Mouse (Mus musculus) forebrain, embryonic 12.5 days (tissue): ENCODE measurements around the gene Fchsd2. TPM values are rescaled to one million over a fixed set of nuclear protein-coding genes. Genes with fewer than 3 reads are reported as not detected.

ENCODE experiments used
- ATAC-seq: fragments of 200-750 bp; cut with Nextera tagmentation; 2 replicates; pipeline ENCODE4 v1.8.0; 2017; ENCODE audit warnings: moderate TSS enrichment; ENCODE audit not compliant: low FRiP score
- H3K27ac ChIP-seq: fragments of 300-500 bp; sonication (generic); 2 replicates; pipeline ENCODE4 v1.5.1; 2016; ENCODE audit warnings: mild to moderate bottlenecking
- H3K27me3 ChIP-seq: fragments of 300-500 bp; sonication (generic); 2 replicates; pipeline ENCODE4 v1.6.1; 2016; ENCODE audit warnings: mild to moderate bottlenecking
- H3K36me3 ChIP-seq: fragments of 300-500 bp; sonication (generic); replicated peaks from 2 replicates; pipeline ENCODE4 v1.6.1; 2016; ENCODE audit warnings: mild to moderate bottlenecking
- H3K4me1 ChIP-seq: fragments of 300-500 bp; sonication (generic); 2 replicates; pipeline ENCODE4 v1.6.1; 2016
- H3K4me2 ChIP-seq: fragments of 300-500 bp; sonication (generic); 2 replicates; pipeline ENCODE4 v1.6.1; 2016; ENCODE audit warnings: mild to moderate bottlenecking, moderate library complexity
- H3K4me3 ChIP-seq: fragments of 300-500 bp; sonication (generic); replicated peaks from 2 replicates; pipeline ENCODE4 v1.5.1; 2016; ENCODE audit warnings: mild to moderate bottlenecking
- H3K9ac ChIP-seq: fragments of 300-500 bp; sonication (generic); 2 replicates; pipeline ENCODE4 v1.6.1; 2016; ENCODE audit warnings: mild to moderate bottlenecking
- H3K9me3 ChIP-seq: fragments of 300-500 bp; sonication (generic); 2 replicates; pipeline ENCODE4 v1.6.1; 2016
- WGBS: fragments of 180-500 bp; shearing (Covaris S2); methylation state at CpG from one replicate; pipeline ENCODE4 v1.1.7; 2016; 5-methylcytosine and 5-hydroxymethylcytosine counted together
- polyA plus RNA-seq: library from polyadenylated mRNA; unstranded; fragments of >200 nt; fragmentation: Nextera tagmentation; extraction: Ambion mirVana; gene quantifications from 2 replicates; pipeline ENCODE4 v1.2.1, GENCODE M21; 2016

The Fchsd2 gene
- polyA plus RNA-seq, 1 experiment from 2014 or later = 37.5 TPM

DNA sequence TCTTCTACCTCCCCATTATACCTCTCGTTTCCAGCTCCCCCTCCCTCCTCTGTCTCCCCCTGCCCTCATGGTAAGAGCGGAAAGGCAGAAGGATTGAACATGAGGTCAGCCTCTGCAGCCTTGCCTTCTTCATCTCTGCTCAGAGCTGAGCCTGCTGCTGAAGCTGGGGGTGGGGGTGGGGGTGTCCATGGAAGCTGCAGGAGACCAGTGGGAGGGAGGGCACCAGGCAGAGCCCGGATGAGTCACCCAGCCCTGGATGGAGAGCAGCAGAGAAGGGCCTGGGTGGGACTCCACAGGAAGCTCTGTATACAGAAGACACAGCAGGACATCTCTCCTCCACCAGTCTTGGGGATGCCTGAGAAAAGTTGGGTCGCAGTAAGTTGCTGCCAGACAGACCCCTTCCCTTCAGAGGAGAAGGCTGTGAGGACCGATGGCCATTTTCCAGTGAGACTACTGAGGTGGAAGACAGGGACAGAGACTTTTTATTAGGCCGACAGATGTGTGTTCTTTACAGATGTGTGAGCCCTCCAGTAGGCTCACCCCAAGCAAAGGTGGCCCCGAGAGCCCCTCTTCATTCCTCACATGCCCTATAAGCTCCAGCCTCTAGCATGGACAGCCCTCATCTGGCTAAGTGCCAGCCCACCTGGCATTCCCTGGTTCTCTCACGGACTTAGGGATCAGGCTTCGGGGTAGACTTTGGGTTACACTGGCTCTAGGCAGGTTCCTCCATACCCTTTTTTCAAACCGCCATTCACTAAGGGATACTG lies 237.6 kb downstream of the Fchsd2 start:
- no peak overlapping the region for H3K4me2 ChIP-seq
- no peak for ATAC-seq
- H3K36me3 ChIP-seq = no peaks in the 10 kb centered on the region
- no peak overlapping the region for H3K4me3 ChIP-seq
- H3K9ac ChIP-seq = no peak overlapping the region
- no peaks in the 10 kb centered on the region for H3K27me3 ChIP-seq
- 76% methylated on average over 10 of the region's 10 CpGs for WGBS
- H3K9me3 ChIP-seq = no peaks in the 10 kb centered on the region
- peaks cover 14% of the 10 kb centered on the region for H3K4me1 ChIP-seq
- no peak overlapping the region for H3K27ac ChIP-seq

DNA sequence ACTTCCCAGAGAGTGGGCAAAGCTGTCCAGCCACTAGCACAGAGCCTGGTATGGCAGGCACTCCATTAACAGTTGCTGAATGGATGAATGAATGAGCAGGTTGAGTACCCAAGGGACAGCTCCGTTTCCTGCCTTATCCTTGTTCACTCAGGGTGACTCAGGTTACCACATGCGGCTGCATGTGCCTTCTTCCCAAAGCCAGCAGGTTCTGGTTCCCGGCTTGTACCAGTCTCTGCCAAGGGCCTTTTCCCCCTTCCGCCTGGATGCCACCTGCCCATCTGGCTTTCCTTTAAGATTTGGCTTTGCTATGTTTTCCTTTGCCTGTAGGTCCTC lies 238.1 kb downstream of the Fchsd2 start:
- Histone ChIP-seq H3K4me2 (no peak overlapping the region), H3K9me3 (no peaks in the 10 kb centered on the region), H3K4me1 (peaks cover 14% of the 10 kb centered on the region), H3K36me3 (no peaks in the 10 kb centered on the region), H3K27me3 (no peaks in the 10 kb centered on the region), H3K27ac (no peak overlapping the region), H3K4me3 (no peak overlapping the region), H3K9ac (no peak overlapping the region)
- no peak for ATAC-seq
- WGBS = 78% methylated on average over 4 of the region's 4 CpGs

DNA sequence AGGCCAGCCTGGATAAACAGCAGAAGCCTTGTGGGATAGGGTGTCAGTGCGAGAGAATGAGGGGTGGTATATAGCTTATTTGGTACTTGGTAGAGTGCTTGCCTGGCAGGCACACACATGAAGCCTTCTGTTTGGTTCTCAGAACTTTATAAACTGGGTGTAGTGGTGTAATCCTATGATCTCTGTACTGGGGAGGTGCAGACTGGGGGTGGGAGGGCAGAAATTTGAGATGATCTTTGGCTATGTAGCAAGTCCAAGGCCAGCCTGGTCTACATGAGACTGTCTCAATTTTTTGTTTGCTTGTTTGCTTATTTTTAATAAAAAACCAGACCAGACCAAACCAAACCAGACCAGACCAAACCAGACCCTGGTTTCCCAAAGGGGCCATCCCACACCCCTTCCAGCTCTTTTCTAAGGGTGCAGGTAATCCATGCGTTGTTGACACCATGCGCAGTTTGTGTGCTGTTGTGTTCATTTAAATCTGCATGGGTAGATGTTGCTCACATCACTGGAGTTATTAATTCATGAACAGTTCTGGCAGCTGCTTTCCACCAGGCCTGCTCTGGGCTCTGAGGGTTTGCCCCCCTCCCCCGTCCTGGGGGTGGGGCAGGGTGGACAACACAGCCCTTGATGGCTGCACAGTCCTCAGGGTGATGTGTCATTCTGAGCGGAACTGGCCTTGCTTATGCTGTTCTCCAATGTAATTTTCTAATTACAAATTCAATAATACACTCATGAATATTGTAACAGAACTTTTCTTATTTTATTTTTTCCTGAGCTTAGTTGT lies 239.6 kb downstream of the Fchsd2 start:
- Histone ChIP-seq H3K36me3 (no peaks in the 10 kb centered on the region), H3K9ac (no peak overlapping the region), H3K4me1 (peaks cover 14% of the 10 kb centered on the region), H3K27me3 (no peaks in the 10 kb centered on the region), H3K4me3 (no peak overlapping the region), H3K9me3 (no peaks in the 10 kb centered on the region), H3K4me2 (no peak overlapping the region), H3K27ac (no peak overlapping the region)
- ATAC-seq = no peak
- WGBS = 84% methylated on average over 5 of the region's 5 CpGs

Other genes with a start within 250 kb of the Fchsd2 start
- 2.2 and 2.6 TPM in 2 replicates for gene Relt, start 229.4 kb upstream of the Fchsd2 start, polyA plus RNA-seq
- 6.5 and 8.1 TPM in 2 replicates for gene Arhgef17, start 160.8 kb upstream of the Fchsd2 start, polyA plus RNA-seq
- gene P2ry6, start 118.2 kb upstream of the Fchsd2 start, polyA plus RNA-seq = 1.9 and 2.7 TPM in 2 replicates
- gene P2ry2, start 80.0 kb upstream of the Fchsd2 start, polyA plus RNA-seq = 0.12 and 0.15 TPM in 2 replicates
- 18.8 and 21.8 TPM in 2 replicates for gene Atg16l2, start 209.4 kb downstream of the Fchsd2 start, polyA plus RNA-seq
- 5.8 and 6.2 TPM in 2 replicates for gene Stard10, start 224.2 kb downstream of the Fchsd2 start, polyA plus RNA-seq